Mouse (Mus musculus): ENCODE measurements around the gene Pik3r5.

DNA sequence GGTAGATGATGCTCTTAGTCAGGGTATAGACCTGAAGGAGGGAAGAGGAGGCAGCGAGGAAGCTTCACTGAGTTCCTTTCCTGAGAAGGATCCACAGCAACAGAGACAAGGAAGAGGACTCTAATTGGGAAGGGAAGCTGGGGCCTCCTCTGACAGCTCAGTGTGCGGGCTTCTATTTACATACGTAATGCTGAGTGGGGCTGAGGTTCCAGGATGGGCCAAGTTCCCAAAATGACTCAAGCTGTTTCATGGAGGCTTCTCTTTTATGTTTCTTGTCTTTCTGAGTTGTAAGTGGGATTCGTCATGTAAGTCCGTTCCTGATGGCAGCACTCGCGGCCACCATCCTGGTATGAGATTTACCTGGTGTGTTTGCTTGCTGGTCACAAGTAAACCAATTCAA is 43.8 kb downstream of the Pik3r5 start:
- no peak for TF ChIP-seq CTCF (IDR thresholded peaks at IDR 0.05; ENCODE audit: low read depth)
- TF ChIP-seq EP300 (IDR thresholded peaks at IDR 0.05; ENCODE audit: low read depth): no peak

Data from liver, postnatal 0 days (tissue).